10 mouse cellular contexts compared by ENCODE assay signal in genomic region chr13:97064413-97064812, GRCm38 (mm10). TPM values are rescaled to one million over a fixed set of nuclear protein-coding genes. Genes with fewer than 3 reads are reported as not detected.
DNase-seq lines count a peak whose midpoint lies in the region; ATAC-seq and TF ChIP-seq lines count a peak whose summit lies in the region.
"Had no signal": no experiment of that assay in that cellular context is flagged by ENCODE, and none has a peak within 500 bp of the region (broad histone marks: within the 10 kb centered on the region; RNA-seq: fewer than 3 reads in every experiment).

No protein-coding gene starts in this region.

- no peak overlapping the region for H3K4me3 ChIP-seq in forebrain, embryonic 11.5 days (ENCODE audit: low read depth, low read length)
- H3K4me3 ChIP-seq in forebrain, postnatal 0 days (ENCODE audit: low read depth, low read length), result no peak overlapping the region
- H3K4me3 ChIP-seq in midbrain, embryonic 11.5 days (ENCODE audit: low read depth, low read length), result no peak overlapping the region
- H3K4me3 ChIP-seq in midbrain, postnatal 0 days (ENCODE audit: low read depth, low read length), result no peak overlapping the region
- H3K4me3 ChIP-seq in hindbrain, embryonic 16.5 days (ENCODE audit: low read length), result no peak overlapping the region
- H3K4me3 ChIP-seq in midbrain, embryonic 15.5 days, result no peak overlapping the region

- H3K36me3 ChIP-seq in forebrain, embryonic 11.5 days (ENCODE audit: control insufficient read depth, insufficient read depth, low read length), result no peaks in the 10 kb centered on the region
- H3K36me3 ChIP-seq in forebrain, postnatal 0 days (ENCODE audit: insufficient read depth), result no peaks in the 10 kb centered on the region
- H3K36me3 ChIP-seq in midbrain, embryonic 11.5 days (ENCODE audit: control insufficient read depth, insufficient read depth, low read length), result no peaks in the 10 kb centered on the region
- H3K36me3 ChIP-seq in midbrain, postnatal 0 days (ENCODE audit: insufficient read depth, low read length), result no peaks in the 10 kb centered on the region
- no peaks in the 10 kb centered on the region for H3K36me3 ChIP-seq in hindbrain, embryonic 16.5 days (ENCODE audit: control insufficient read depth, insufficient read depth, low read length)
- H3K36me3 ChIP-seq in midbrain, embryonic 15.5 days (replicated peaks), result no peaks in the 10 kb centered on the region

- no peaks in the 10 kb centered on the region; the same call in 1 of the 2 replicates for H3K9me3 ChIP-seq in forebrain, embryonic 11.5 days (ENCODE audit: control insufficient read depth, low read length)
- no peaks in the 10 kb centered on the region for H3K9me3 ChIP-seq in forebrain, postnatal 0 days (ENCODE audit: low read length)
- H3K9me3 ChIP-seq in midbrain, embryonic 11.5 days (ENCODE audit: control insufficient read depth, low read length), result no peaks in the 10 kb centered on the region
- H3K9me3 ChIP-seq in midbrain, postnatal 0 days (ENCODE audit: low read length), result no peaks in the 10 kb centered on the region
- no peaks in the 10 kb centered on the region for H3K9me3 ChIP-seq in hindbrain, embryonic 16.5 days (ENCODE audit: control insufficient read depth, low read length)
- no peaks in the 10 kb centered on the region for H3K9me3 ChIP-seq in midbrain, embryonic 15.5 days

- 0 out of 2 replicates have a peak, but pooled peaks have one; percentile 16 for ATAC-seq in forebrain, embryonic 11.5 days (replicated peaks; ENCODE audit: low FRiP score)
- ATAC-seq in forebrain, postnatal 0 days, result no peak
- ATAC-seq in midbrain, embryonic 11.5 days (ENCODE audit: low FRiP score), result no peak
- ATAC-seq in midbrain, postnatal 0 days (ENCODE audit: low FRiP score), result no peak
- ATAC-seq in hindbrain, embryonic 16.5 days, result no peak
- ATAC-seq in midbrain, embryonic 15.5 days (replicated peaks), result no peak

- H3K4me1 ChIP-seq in forebrain, embryonic 11.5 days (replicated peaks; ENCODE audit: control insufficient read depth, insufficient read depth, low read length), result peaks cover 3% of the 10 kb centered on the region; the same call in 1 of the 2 replicates
- H3K4me1 ChIP-seq in forebrain, postnatal 0 days (ENCODE audit: insufficient read depth), result no peaks in the 10 kb centered on the region
- H3K4me1 ChIP-seq in midbrain, embryonic 11.5 days (ENCODE audit: control insufficient read depth, insufficient read depth, low read length), result peaks cover 3% of the 10 kb centered on the region; the same call in 1 of the 2 replicates
- H3K4me1 ChIP-seq in midbrain, postnatal 0 days (ENCODE audit: insufficient read depth, low read length), result no peaks in the 10 kb centered on the region
- H3K4me1 ChIP-seq in hindbrain, embryonic 16.5 days (ENCODE audit: control insufficient read depth, insufficient read depth, low read depth, low read length), result no peaks in the 10 kb centered on the region
- no peaks in the 10 kb centered on the region for H3K4me1 ChIP-seq in midbrain, embryonic 15.5 days

- H3K9ac ChIP-seq in forebrain, embryonic 11.5 days (ENCODE audit: low read length), result no peak overlapping the region
- H3K9ac ChIP-seq in forebrain, postnatal 0 days, result no peak overlapping the region
- H3K9ac ChIP-seq in midbrain, embryonic 11.5 days (ENCODE audit: low read length), result no peak overlapping the region
- no peak overlapping the region for H3K9ac ChIP-seq in midbrain, postnatal 0 days (replicated peaks; ENCODE audit: low read length, poor library complexity, severe bottlenecking)
- H3K9ac ChIP-seq in hindbrain, embryonic 16.5 days (ENCODE audit: low read depth, low read length), result no peak overlapping the region
- no peak overlapping the region for H3K9ac ChIP-seq in midbrain, embryonic 15.5 days

- 67% methylated on average over 3 of the region's 3 CpGs for WGBS in forebrain, embryonic 11.5 days
- 41% methylated on average over 3 of the region's 3 CpGs for WGBS in forebrain, postnatal 0 days
- 68% methylated on average over 3 of the region's 3 CpGs for WGBS in midbrain, embryonic 11.5 days
- WGBS in midbrain, postnatal 0 days, result 66% methylated on average over 3 of the region's 3 CpGs
- 45% methylated on average over 3 of the region's 3 CpGs for WGBS in hindbrain, embryonic 16.5 days
- 66% methylated on average over 3 of the region's 3 CpGs for WGBS in midbrain, embryonic 15.5 days

- no peaks in the 10 kb centered on the region; the same call in 1 of the 2 replicates for H3K27me3 ChIP-seq in forebrain, embryonic 11.5 days (ENCODE audit: control insufficient read depth, insufficient read depth, low read length)
- H3K27me3 ChIP-seq in forebrain, postnatal 0 days (ENCODE audit: insufficient read depth, low read length), result peaks cover 12% of the 10 kb centered on the region; the same call in 1 of the 2 replicates
- H3K27me3 ChIP-seq in midbrain, embryonic 11.5 days (ENCODE audit: control insufficient read depth, insufficient read depth, low read length), result no peaks in the 10 kb centered on the region; the same call in 1 of the 2 replicates
- no peaks in the 10 kb centered on the region for H3K27me3 ChIP-seq in midbrain, postnatal 0 days (ENCODE audit: insufficient read depth, low read length)
- H3K27me3 ChIP-seq in hindbrain, embryonic 16.5 days (replicated peaks; ENCODE audit: control insufficient read depth, insufficient read depth, low read length), result no peaks in the 10 kb centered on the region
- H3K27me3 ChIP-seq in midbrain, embryonic 15.5 days (replicated peaks), result peaks cover 3% of the 10 kb centered on the region; the same call in 1 of the 2 replicates

- DNase-seq in forebrain, embryonic 11.5 days (ENCODE audit: low spot score), result no peak
- DNase-seq in forebrain, postnatal 0 days, result no peak
- DNase-seq in midbrain, embryonic 11.5 days (ENCODE audit: low spot score, missing footprints), result peak; percentile 57
- DNase-seq in midbrain, postnatal 0 days (ENCODE audit: low spot score), result no peak
- DNase-seq in spleen, postnatal 36 days (ENCODE audit: low spot score in 2 of 2), result no peak
- DNase-seq in spleen, adult 18-20 months, result no peak
- DNase-seq: cerebellum, adult 9-10 months had no signal

- TF ChIP-seq CTCF in forebrain, postnatal 0 days (IDR thresholded peaks at IDR 0.05; ENCODE audit: low read depth), result no peak
- no peak for TF ChIP-seq CTCF in midbrain, postnatal 0 days (IDR thresholded peaks at IDR 0.05)

- H3K4me2 ChIP-seq in forebrain, embryonic 11.5 days (ENCODE audit: low read depth, low read length, severe bottlenecking), result no peak overlapping the region
- no peak overlapping the region for H3K4me2 ChIP-seq in forebrain, postnatal 0 days (ENCODE audit: low read depth)
- H3K4me2 ChIP-seq in midbrain, embryonic 11.5 days, result no peak overlapping the region
- no peak overlapping the region for H3K4me2 ChIP-seq in midbrain, postnatal 0 days (ENCODE audit: low read depth, low read length, poor library complexity, severe bottlenecking)
- H3K4me2 ChIP-seq in hindbrain, embryonic 16.5 days (ENCODE audit: low read length), result peak overlapping the region; percentile 17; the same call in 1 of the 2 replicates
- H3K4me2 ChIP-seq in midbrain, embryonic 15.5 days, result peak overlapping the region; percentile 11; the same call in 1 of the 2 replicates

- no peak overlapping the region for H3K27ac ChIP-seq in forebrain, embryonic 11.5 days (ENCODE audit: low read depth, low read length)
- H3K27ac ChIP-seq in forebrain, postnatal 0 days (ENCODE audit: low read depth, low read length), result no peak overlapping the region
- no peak overlapping the region for H3K27ac ChIP-seq in midbrain, embryonic 11.5 days (ENCODE audit: low read depth, low read length)
- H3K27ac ChIP-seq in midbrain, postnatal 0 days (ENCODE audit: low read depth, low read length), result no peak overlapping the region
- no peak overlapping the region for H3K27ac ChIP-seq in hindbrain, embryonic 16.5 days (ENCODE audit: low read depth, low read length)
- H3K27ac ChIP-seq in midbrain, embryonic 15.5 days, result no peak overlapping the region
- H3K27ac ChIP-seq: macrophage had no signal

RNA-seq across cellular contexts. Expression of gene Fam169a, which starts 2.7 kb away (rescaled TPM):
- polyA plus RNA-seq in forebrain, embryonic 11.5 days (2014; fragmentation: Nextera tagmentation; extraction: Ambion mirVana), result 10.1 and 12.5 TPM in 2 replicates
- total RNA-seq in forebrain, postnatal 0 days (2014; rRNA removed), result 34.0 and 40.4 TPM in 2 replicates
- polyA plus RNA-seq in forebrain, postnatal 0 days (2015; fragmentation: Nextera tagmentation; extraction: Ambion mirVana), result 13.1 and 18.5 TPM in 2 replicates
- 13.9 and 14.0 TPM in 2 replicates for polyA plus RNA-seq in midbrain, embryonic 11.5 days (2014; fragmentation: Nextera tagmentation; extraction: Ambion mirVana)
- total RNA-seq in midbrain, postnatal 0 days (2014; rRNA removed), result 46.4 and 48.8 TPM in 2 replicates
- polyA plus RNA-seq in midbrain, postnatal 0 days (2015; fragmentation: Nextera tagmentation; extraction: Ambion mirVana), result 28.8 and 29.9 TPM in 2 replicates
- 28.1 and 31.9 TPM in 2 replicates for polyA plus RNA-seq in hindbrain, embryonic 16.5 days (2015; fragmentation: Nextera tagmentation; extraction: Ambion mirVana)
- polyA plus RNA-seq in midbrain, embryonic 15.5 days (2015; fragmentation: Nextera tagmentation; extraction: Ambion mirVana), result 27.2 and 31.7 TPM in 2 replicates

RNA-seq across cellular contexts. Expression of gene 1700029F12Rik, which starts 30.3 kb away (rescaled TPM):
- polyA plus RNA-seq in forebrain, embryonic 11.5 days (2014; fragmentation: Nextera tagmentation; extraction: Ambion mirVana), result not detected in 2 replicates
- total RNA-seq in forebrain, postnatal 0 days (2014; rRNA removed), result not detected in 2 replicates
- not detected in 2 replicates for polyA plus RNA-seq in forebrain, postnatal 0 days (2015; fragmentation: Nextera tagmentation; extraction: Ambion mirVana)
- polyA plus RNA-seq in midbrain, embryonic 11.5 days (2014; fragmentation: Nextera tagmentation; extraction: Ambion mirVana), result not detected in 2 replicates
- total RNA-seq in midbrain, postnatal 0 days (2014; rRNA removed), result not detected in 2 replicates
- polyA plus RNA-seq in midbrain, postnatal 0 days (2015; fragmentation: Nextera tagmentation; extraction: Ambion mirVana), result not detected in 2 replicates
- polyA plus RNA-seq in hindbrain, embryonic 16.5 days (2015; fragmentation: Nextera tagmentation; extraction: Ambion mirVana), result not detected in 2 replicates
- polyA plus RNA-seq in midbrain, embryonic 15.5 days (2015; fragmentation: Nextera tagmentation; extraction: Ambion mirVana), result not detected in 2 replicates
- polyA plus RNA-seq: macrophage had no signal

RNA-seq across cellular contexts. Expression of gene Gm6169, which starts 34.6 kb away (rescaled TPM):
- polyA plus RNA-seq in forebrain, embryonic 11.5 days (2014; fragmentation: Nextera tagmentation; extraction: Ambion mirVana), result 0.71 and 1.9 TPM in 2 replicates
- total RNA-seq in forebrain, postnatal 0 days (2014; rRNA removed), result 0.62 TPM in 1 of 2 replicates, not detected in the other
- 1.0 and 1.7 TPM in 2 replicates for polyA plus RNA-seq in forebrain, postnatal 0 days (2015; fragmentation: Nextera tagmentation; extraction: Ambion mirVana)
- 0.48 and 0.53 TPM in 2 replicates for polyA plus RNA-seq in midbrain, embryonic 11.5 days (2014; fragmentation: Nextera tagmentation; extraction: Ambion mirVana)
- total RNA-seq in midbrain, postnatal 0 days (2014; rRNA removed), result not detected in 2 replicates
- 0.58 and 0.89 TPM in 2 replicates for polyA plus RNA-seq in midbrain, postnatal 0 days (2015; fragmentation: Nextera tagmentation; extraction: Ambion mirVana)
- polyA plus RNA-seq in hindbrain, embryonic 16.5 days (2015; fragmentation: Nextera tagmentation; extraction: Ambion mirVana), result 0.69 and 1.4 TPM in 2 replicates
- 0.64 and 0.77 TPM in 2 replicates for polyA plus RNA-seq in midbrain, embryonic 15.5 days (2015; fragmentation: Nextera tagmentation; extraction: Ambion mirVana)

Comparison
In these comparisons a context has a peak if more than half of its experiments do, and no peak if none do; other contexts are left out.
1. H3K4me2 ChIP-seq: peak in hindbrain, embryonic 16.5 days (single experiment) and midbrain, embryonic 15.5 days (single experiment); none in forebrain, embryonic 11.5 days (single experiment), forebrain, postnatal 0 days (single experiment), midbrain, embryonic 11.5 days (single experiment) and midbrain, postnatal 0 days (single experiment).